Mouse (Mus musculus) kidney, postnatal 4 days (tissue): ENCODE measurements around the gene Tprg.

Source experiments
- DNase-seq, 2 experiments: peaks; one replicate each; pipeline ENCODE4 v3.0.0; 2021; ENCODE audit warnings: mixed read lengths in 2 of 2

Gene Tprg

DNA sequence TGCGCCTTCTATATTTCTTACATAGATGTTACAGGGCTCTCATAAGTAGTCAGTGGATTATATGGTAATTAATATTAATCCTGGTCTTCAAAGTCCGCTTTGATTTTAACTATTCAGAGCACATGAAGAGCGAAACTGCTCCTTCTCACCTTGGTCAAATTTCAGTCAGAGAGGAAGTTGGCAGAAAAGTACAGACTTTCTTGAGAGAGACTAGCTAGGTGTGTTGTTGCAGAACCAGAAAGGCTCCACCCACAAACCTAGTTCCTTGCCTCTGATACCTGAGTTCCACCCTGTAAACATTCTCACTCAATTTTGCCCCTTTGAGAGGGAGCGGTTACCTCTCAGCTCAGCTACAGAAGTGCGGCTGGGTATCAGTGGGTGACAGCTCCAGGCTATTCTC is at the start of gene Tprg:
Gene Tprg (plus strand): TSS at position 301 of the 400 bp plus-strand sequence.
- DNase-seq: no peak

DNA sequence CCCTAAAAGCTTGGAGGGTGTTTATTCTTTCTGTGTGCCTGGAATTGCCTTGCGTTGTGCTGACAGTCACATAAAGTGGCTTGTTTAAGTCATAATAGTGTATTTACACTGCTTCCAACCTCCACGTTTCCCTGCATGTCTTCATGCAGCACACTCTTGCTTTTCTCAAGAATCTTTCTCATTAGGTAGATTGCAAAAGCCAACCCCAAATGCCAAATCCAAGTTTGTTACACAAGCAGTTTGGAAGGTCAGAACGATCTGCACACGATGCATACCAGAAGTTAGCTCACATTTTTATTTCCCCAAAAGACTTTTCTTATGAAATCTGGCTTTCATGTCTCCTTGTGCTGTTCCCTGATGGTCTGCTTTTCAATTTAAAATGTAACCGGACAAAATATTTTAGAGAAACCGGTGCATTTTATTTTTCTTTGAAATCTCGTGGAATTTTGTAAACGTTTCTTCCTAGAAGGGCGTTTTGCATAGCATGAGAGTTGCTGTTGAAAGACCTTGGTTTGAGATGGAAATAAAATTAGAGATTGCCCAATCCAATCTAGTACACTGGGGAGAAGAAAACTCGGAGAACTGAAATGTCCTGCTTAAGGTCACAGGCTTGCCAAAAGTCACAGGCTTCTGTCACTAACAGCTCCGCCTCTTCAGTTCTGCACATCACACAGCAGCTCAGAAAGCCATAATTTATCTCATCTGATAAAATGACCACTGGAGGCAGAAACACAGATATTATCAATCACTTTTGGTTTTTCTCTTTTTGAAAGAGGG is 48.2 kb upstream of the Tprg start:
- no peak for DNase-seq

DNA sequence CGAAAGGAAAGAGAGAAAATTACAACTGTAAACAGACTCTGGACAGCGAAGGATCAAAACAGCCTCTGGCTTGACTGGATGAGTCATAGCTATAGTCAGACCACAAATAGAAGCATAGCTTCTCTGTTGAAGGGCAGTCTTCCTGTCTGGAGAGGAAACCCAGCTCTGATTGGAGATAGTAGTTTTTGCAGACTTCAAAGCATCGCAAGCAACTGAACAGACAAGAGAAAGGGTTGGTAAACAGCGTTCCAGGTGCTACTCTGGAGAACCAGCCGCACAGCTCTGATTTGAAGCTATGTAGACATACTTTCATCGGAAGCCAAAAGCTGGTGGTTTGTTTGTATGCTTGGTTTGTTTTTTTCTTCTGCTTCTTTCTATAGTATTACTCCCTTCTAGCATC is 37.7 kb upstream of the Tprg start:
- no peak for DNase-seq

DNA sequence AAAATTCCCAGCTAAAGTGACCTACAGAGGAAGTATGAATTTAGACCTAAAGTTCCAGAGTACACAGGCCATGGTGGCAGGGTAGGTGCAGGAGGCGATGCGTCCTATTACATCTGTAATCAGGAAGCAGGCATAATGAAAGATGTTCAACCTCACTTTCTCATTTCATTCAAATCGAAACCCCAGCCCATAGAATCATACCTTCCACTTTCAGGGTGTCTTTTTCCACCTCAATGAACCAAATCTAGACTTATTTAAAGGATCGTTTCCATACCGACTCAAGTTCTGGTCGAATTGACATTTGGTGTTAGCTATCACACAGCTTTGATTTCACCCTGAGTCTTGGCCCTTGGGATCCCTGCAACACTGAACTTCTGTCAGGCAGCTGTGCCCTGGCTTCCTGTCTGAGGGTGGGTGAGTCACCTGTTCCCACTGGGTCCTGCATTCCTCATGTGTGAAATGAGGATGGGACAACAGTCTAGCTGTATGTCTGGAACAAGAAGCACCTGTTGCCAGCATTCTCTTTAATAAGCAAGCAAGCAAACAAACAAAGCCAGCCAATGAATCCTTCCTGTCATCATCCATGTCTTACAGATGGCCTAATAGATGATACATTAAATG is 36.4 kb upstream of the Tprg start:
- no peak for DNase-seq

DNA sequence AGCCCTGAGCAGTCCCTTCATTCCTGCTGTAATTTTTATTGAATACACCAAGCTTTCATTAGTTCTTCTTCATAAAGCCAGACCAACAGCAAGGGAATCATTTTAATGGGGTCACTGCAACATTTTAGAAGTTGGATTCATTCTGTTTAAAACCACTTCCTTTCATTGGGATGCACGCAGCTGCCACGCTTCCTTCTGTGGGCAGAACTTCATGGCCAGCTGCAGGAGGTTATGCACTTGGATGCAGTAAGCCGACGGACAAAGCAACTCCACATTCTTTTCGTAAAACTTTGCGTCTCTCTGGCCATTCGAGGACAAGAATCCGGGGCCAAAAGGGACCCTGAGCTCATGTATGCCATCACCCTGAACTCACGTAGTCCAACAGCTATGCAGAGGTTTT is 35.5 kb upstream of the Tprg start:
- DNase-seq: peak in 1 of 2 experiments; percentile 11

DNA sequence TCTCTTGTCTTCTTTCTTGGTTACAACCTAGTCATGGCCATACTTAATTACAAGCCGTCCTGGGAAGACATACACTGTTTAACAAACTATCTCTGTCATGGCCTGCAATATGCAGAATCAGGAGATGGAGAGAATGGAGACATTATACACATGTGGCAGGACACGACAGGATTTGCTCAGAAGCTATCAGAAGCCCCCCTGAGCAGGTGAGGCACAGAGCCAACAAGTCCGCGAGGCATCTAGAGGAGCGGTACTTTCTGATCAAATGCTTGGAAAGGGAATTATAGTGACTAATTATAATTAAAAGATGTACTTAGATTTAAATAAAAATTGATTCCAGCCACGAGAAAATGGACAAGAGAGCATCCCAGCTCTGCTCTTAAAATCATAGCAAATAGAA is 32.0 kb upstream of the Tprg start:
- no peak for DNase-seq

DNA sequence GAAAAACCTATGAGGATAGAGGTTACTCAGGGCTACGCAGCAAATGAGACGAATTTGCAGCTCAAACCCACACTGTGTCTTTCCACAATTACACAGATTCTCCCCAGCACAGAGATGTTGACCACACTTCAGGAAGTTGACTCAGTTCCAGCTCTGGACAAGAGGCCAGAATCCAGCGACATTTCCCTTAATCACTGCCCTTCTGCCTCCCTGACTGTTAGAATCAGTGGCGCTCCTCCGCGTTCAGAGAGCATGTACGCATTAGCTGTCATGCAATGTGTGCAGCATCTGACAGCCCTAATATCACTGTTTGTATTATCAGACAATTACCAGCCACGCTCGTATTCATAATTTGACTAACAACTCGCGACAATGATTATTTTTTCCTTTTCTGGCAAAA is 31.4 kb upstream of the Tprg start:
- peak; percentile 51 to 56 for DNase-seq

DNA sequence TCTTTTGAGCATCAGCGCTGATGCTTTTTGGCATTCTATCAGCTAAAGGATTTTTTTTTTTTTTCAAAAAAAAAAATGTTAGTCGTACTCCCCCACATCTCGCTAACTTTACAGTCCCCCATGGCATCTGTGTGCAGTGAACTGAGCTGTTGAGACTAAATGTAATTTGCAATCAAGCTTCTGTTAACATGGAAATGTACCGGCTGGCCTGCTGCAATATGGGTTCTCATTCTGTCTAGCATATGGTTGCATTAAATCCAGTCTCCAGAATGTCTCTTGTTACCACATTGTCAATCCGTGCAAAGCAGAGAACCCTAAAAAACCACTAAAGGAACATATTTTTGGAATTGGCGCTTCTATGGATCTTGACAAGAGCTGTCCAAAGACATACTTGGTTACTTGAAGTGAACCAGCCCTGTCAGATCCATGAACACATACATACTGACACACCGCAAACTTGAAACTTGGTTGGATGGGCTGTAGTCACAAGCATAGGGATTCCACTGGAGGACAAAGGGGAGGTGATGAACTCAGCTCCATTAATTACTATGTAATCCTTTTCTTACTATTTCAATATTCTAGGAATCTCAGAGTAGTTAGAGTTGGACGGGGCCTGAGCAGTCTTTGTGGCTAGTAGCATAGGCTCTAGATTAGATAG is 30.9 kb upstream of the Tprg start:
- DNase-seq: no peak

DNA sequence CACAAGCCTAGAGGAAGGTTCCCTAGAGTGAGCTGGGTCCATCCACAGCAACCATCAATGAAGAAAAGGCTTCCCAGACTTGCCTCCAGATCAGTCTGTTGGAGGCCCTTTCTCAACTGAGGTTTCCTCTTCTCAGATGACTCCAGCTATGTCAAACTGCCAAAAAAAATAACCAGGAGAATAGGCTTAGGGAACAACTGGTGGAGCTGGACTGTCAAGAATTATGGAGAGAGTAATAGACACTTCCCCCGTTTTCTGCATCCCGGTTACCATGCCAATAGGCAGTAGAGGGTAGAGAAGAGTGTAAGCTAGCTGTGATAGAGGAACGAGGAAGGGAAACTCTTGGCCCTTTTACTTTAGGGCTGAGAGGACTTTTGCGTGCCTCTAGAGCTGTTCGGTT is 24.3 kb upstream of the Tprg start:
- no peak for DNase-seq

DNA sequence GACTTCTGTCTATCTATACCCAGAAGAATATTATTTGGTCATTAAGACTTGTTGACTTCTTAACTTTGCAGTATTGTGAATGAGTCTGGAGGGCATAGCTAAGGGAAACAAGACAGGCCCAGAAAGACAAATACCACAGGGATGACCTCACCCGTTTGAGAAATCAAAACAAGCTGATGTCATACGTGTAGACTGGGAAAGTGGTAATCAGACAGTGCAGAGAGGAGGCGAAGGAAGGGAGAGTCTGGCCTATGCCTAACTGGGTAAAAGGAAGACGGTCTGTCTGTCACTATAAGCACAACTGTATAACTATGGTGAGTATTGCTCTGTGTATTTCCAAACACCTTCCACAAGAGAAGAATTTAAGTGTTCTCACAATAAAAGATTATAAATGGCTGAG is 23.7 kb upstream of the Tprg start:
- no peak for DNase-seq

DNA sequence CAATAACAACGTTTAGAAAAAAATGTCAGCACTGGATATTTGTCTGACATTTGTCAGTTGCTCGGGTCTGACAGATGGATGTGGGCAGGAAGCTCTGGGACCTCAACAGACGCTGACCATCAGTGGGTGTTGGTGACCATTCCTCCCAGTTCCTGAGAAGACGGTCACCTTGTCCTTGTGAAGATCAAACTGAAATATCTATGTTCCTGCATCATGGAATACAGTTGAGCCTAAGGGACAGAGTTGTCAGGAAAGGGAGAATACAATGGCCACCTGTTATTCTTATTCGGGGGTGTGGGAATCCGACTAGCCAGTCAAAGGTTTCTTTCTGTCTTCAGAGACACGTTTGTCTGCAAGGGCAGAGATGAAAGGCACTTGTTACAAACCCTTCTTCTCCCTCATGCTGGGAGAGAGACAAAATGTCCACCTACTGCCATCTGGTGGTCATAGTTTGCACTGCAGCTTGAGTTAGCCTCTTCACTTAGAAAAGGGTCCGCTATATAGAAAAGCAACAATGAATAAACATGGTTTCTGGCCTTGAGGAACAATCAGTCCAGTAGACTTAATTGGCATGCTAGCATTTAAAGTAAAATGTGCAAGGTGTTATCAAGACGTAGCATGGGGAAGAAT is 23.0 kb upstream of the Tprg start:
- DNase-seq: peak; percentile 90 to 91

DNA sequence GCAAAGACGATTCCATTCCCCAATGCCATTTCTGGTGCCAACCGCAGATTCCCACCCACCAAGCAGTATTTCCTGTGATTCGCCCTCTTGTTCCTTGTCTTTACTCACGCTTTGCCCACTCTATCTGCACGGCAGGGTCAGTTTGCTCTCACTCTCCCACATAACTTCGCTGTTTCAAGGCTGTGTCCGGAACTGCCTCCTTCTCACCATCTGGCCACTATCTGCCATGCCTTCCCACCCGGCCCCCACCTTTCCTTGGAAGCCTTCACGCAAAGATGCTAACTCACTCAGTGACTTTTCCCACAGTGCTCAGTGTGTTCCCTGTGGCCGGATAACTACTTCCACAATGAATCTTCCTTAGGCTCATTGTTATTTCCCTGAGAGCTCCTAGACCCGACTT is 21.4 kb upstream of the Tprg start:
- DNase-seq: no peak

DNA sequence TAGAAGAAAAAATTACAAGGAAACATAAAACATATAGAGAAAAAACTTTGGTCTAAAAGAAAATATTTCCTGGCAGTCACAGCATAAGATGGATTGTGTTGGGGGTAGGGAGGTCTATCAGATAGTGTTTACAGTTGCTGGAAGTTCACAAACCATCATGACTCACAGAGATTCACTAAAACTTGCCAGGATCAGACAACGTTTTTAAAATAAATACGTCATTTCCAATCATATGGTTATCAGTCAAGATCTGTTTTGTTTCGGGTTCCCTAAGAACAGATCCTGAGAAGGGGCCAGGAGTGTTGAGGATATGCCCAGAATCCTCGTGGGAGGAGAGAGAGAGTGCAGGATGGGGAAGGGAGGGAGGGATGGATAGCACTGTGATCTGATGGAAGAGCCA is 18.3 kb upstream of the Tprg start:
- DNase-seq: no peak

DNA sequence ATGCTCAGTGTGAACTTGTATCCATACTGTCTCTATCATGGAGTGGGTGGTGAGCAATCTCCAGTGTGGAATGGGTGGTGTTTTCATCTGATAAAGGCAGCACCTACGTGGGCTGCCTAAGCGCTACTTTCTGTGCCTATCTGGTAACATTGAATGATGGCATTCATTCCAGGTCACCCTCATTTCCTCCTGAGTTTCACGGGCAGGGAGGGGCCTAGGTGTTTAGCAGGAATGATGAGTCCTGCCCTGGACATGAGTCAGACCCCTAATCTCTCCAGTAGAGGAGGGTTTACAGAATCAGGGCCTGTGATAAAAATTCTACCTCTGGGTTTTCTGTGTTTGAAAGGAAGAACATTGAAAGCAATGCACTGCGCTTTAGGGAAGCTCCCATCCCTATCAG is 4.1 kb upstream of the Tprg start:
- no peak for DNase-seq

DNA sequence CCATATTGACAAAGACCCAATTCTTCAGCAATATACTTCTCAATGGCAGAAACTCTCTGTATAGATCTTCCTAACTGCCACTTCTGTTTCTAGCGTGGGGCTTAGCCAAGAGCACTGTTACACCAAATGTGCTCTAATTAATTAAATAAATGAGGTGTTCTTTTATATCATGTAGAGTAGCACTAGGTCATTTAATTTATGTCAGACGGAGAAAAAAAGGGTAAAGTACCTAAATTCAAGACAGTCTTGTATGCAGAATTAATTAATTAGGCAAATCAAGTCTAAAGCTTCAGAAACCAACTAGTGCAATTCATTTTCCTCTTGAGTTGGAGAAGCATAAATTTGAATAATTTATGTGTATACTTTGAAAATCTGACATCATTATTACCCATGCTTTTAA is 7.1 kb downstream of the Tprg start:
- DNase-seq: no peak

DNA sequence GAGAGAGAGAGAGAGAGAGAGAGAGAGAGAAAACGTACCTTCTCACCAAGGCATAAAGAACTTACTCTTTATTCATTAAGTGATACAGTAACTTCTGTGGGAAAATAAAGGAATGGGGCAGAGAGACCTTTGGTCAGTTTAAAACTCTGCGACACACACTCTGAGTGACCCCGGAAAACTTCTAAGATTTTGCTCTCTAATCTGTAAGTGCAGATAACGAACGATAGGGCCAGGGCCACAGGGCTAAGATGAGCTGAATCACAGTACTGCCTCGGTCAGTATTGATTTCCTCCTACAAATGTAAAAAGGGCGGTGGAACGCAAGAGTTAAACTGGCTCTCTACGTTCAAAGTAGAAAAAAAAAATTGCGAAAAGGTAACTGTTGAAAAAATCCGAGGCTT is 8.9 kb downstream of the Tprg start:
- DNase-seq: no peak

DNA sequence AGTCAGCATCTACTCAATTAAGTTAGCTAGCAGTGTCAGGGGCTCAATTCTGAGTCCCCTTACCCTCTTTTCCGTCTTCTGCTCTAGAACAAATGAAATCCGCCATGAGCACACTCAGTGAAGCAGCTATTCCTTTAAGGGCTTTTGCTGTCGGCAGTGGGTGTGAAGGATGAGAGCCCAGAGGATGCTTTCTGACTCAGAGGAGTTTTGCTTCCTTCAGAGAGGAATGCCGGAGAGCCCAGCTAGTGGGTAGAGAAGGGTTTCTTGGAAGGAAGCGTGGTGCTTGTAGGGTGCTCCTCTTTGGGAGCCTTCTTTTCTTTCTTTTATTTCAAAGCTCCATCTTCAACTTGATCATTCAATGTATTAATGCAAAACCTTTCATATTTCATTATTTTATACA is 10.1 kb downstream of the Tprg start:
- DNase-seq: no peak

DNA sequence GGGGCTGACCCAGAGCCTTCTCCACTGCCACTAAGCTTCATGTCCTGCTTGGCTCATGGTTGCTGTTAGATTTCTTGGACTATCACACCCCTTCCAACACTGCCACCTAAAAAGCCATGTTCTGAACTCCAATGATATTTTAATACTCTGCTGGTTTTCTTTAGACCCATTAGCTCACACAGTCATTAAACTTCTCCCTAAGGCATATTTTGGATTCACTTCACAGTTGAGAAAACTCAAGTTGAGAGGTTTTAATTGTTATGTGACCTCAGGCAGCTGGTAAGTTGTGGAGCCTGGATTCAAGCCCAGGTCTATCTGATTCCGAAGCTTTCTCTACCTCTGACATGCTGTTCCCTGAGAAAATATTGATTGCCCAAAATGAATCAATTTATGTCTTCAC is 11.6 kb downstream of the Tprg start:
- DNase-seq: peak; percentile 6 to 11

DNA sequence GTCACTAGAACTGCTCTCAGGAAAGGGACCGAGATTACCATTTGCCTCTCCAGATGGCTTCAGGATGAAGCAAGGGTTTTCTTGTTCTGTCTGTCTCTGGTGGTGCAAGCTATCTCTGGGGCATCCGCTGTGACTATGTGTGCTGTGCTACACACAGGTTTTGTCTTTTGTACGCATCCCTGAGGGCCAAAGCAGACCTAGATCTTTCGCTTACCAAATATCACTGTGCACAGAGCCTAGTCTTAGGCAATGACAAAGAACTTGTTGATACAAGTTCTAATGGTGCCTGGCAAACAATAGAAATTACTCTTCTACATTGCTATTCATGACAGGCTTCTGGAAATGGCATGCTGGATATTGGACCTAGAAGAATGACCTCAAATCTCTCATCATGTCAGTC is 16.0 kb downstream of the Tprg start:
- DNase-seq: no peak

DNA sequence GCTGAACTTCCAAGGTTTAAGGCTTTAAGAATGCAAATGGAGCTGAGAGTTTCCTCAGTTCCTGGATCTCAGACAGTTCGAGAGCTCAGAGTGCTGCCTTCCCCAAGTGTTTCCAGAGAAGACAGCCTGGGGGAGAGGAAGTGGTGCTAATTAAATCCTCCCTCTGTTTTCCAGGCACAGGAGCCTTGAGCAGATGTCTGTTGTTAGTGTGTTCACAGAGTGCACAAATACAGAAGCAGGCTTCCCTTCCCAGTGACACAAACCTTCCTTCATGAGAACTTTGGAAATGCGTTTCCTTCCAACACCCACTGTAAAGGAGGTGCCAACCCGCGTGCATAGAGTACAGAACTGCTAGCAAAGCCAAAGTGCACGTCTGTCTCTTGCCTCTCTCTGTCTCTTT is 27.4 kb downstream of the Tprg start:
- DNase-seq: no peak

DNA sequence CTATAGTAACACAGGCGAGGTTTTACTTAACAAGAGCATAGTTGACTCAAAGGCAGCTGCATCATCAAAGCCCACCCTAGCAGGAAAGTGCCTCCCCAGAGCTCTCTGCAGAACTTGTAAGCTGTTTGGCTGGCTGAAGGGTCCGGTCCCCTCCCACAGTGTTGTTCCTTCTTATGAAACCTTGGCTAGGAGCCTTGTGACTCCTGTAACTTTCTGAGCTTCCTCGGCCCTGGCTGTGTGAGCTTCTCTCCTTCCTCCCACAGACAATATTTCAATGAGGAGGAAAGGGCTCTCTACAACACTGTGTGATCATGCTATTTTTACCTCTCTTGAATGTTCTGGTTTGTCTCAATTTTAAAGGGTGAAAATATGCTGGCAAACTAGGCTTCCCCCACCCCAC is 28.5 kb downstream of the Tprg start:
- peak; percentile 4 to 14 for DNase-seq

DNA sequence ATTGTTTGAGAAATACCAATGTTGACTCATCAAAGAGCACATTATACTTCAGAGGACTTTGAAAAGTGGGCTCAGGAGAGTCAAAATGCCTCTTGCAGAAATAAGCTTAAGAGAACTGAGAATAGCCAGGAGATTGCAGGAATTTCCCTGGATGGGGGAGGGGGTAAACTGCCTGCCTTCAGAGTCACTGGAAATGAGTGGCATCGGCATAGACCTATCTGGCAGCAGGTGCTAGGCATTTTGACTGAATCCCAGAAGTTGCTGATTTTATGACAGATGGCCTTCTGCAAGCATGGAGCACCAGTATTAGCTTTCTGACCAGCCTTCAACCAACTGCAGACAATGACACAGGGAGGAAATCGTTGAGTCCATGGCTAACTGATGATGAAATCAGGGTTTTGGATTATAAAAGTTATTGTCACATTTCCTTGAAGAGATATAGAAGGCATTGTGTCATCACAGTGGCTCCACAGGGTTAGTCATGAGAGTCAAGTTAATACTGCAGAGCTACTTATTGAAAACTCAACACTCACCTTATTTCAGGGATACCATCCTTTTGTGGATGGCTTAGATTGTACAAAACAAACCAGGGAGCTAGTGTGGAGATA is 39.1 kb downstream of the Tprg start:
- no peak for DNase-seq
